Mouse (Mus musculus) skeletal muscle tissue, adult 2 months (tissue): ENCODE data around the gene Pkn2.

Source experiments
- DNase-seq: peaks from one replicate; pipeline ENCODE4 v3.0.0-alpha.2; 2012; ENCODE audit warnings: low read depth, low spot score

The Pkn2 gene

DNA sequence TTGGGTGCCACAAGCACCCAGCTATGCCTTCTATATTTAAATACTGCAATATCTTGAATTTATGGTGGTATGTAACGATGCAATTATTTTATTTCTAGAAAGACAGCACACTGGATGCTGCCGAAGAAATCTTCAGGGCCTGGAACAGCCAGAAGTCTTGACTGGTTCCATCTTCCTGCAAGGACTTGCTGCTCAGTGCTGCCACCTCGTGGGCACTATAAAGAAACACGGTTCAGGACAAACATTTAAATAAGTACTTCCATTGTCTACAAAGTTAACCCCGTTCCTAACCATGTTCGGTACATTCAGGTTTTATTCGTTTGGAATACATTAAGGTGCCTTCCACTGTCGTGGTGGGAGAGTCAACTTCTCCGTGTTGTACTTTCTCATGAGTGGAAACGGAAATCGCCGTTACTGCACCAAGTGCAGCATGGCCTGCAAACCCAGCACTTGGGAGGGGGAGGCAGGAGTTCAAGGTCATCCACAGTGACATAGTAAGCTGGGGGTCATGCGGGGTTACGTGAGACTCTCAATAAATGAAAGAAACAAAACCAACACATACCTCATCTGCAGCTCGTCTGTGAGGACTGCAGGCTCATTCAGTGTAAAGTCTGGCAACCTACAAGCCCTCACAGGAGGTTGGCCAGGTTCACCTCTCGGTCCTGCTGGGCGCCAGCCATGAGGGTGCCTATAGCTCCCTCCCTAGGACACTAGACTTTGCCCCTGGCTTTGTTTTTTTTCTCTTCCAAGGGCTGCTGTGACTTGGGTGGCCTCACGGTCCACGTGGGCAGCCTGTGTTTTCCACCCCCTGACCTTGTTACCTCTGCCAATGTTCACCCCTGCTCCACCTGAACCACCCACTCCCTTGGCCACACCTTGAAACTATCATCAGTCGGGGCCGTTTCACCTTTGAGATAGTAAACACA lies 137.6 kb downstream of the Pkn2 start:
- DNase-seq, result peak; percentile 56
